Mouse (Mus musculus) forebrain, embryonic 14.5 days (tissue): Measurements from ENCODE around the gene Klhl21. TPM values are rescaled to one million over a fixed set of nuclear protein-coding genes. Genes with fewer than 3 reads are reported as not detected.

Source experiments
- ATAC-seq: fragments of 200-750 bp; cut with Nextera tagmentation; 2 replicates; pipeline ENCODE4 v1.8.0; 2017; ENCODE audit warnings: mild to moderate bottlenecking, moderate library complexity
- DNase-seq: peaks from one replicate; pipeline ENCODE4 v3.0.0-alpha.2; 2015; ENCODE audit warnings: low spot score
- H3K27ac ChIP-seq: fragments of 300-500 bp; sonication (generic); 2 replicates; pipeline ENCODE4 v1.5.1; 2014; ENCODE audit warnings: low read depth, mild to moderate bottlenecking, control low read depth, low read length, moderate library complexity
- H3K27me3 ChIP-seq: fragments of 300-500 bp; sonication (generic); replicated peaks from 2 replicates; pipeline ENCODE4 v1.6.1; 2014; ENCODE audit warnings: low read length, control low read depth, mixed read lengths; ENCODE audit not compliant: control insufficient read depth, insufficient read depth
- H3K36me3 ChIP-seq: fragments of 300-500 bp; sonication (generic); 2 replicates; pipeline ENCODE4 v1.6.1; 2014; ENCODE audit warnings: low read length, control low read depth; ENCODE audit not compliant: control insufficient read depth, insufficient read depth
- H3K4me1 ChIP-seq: fragments of 300-500 bp; sonication (generic); 2 replicates; pipeline ENCODE4 v1.6.1; 2014; ENCODE audit warnings: antibody characterized with exemption, low read length, control low read depth; ENCODE audit not compliant: control insufficient read depth, insufficient read depth
- H3K4me2 ChIP-seq: fragments of 300-500 bp; sonication (generic); 2 replicates; pipeline ENCODE4 v1.6.1; 2014; ENCODE audit warnings: mild to moderate bottlenecking, control low read depth, low read length
- H3K4me3 ChIP-seq: fragments of 300-500 bp; sonication (generic); 2 replicates; pipeline ENCODE4 v1.5.1; 2014; ENCODE audit warnings: low read depth, low read length, control low read depth
- H3K9ac ChIP-seq: fragments of 300-500 bp; sonication (generic); 2 replicates; pipeline ENCODE4 v1.6.1; 2014; ENCODE audit warnings: mild to moderate bottlenecking, low read length, control low read depth, moderate library complexity
- H3K9me3 ChIP-seq: fragments of 300-500 bp; sonication (generic); replicated peaks from 2 replicates; pipeline ENCODE4 v1.6.1; 2016; ENCODE audit warnings: low read length, control low read depth, mixed read lengths; ENCODE audit not compliant: control insufficient read depth
- WGBS: fragments of 180-500 bp; shearing (Covaris S2); extraction: QIAGEN DNeasy Blood & Tissue Kit; methylation state at CpG from one replicate; pipeline ENCODE4 v1.1.7; 2014; 5-methylcytosine and 5-hydroxymethylcytosine counted together
- polyA plus RNA-seq: library from polyadenylated mRNA; unstranded; fragments of >200 nt; fragmentation: Nextera tagmentation; extraction: Ambion mirVana; gene quantifications from 2 replicates; pipeline ENCODE4 v1.2.1, GENCODE M21; 2014

Klhl21 gene
- polyA plus RNA-seq, 1 experiment from 2014 or later, result 0.69 TPM

GRCm38 (mm10) chr4:152010091-152010706, 1.6 kb downstream of the Klhl21 start:
- peaks cover 15% of the 10 kb centered on the region for H3K27me3 ChIP-seq
- H3K36me3 ChIP-seq, result 0 out of 2 replicates have a peak, but pooled peaks cover 1% of the 10 kb centered on the region
- H3K9ac ChIP-seq, result 0 out of 2 replicates have a peak overlapping the region, but pooled peaks have one; percentile 66
- peak overlapping the region; percentile 71 for H3K4me3 ChIP-seq
- peaks cover 15% of the 10 kb centered on the region for H3K4me1 ChIP-seq
- DNase-seq (peak; percentile 33), ATAC-seq (no peak)
- H3K27ac ChIP-seq, result no peak overlapping the region
- 1% methylated on average over 10 of the region's 10 CpGs for WGBS
- no peaks in the 10 kb centered on the region for H3K9me3 ChIP-seq
- peak overlapping the region; percentile 100 for H3K4me2 ChIP-seq

- Histone ChIP-seq H3K4me3 (peak overlapping the region; percentile 71; the same call in 1 of the 2 replicates), H3K9ac (no peak overlapping the region), H3K27me3 (peaks cover 15% of the 10 kb centered on the region), H3K9me3 (no peaks in the 10 kb centered on the region), H3K4me1 (peaks cover 15% of the 10 kb centered on the region), H3K27ac (no peak overlapping the region), H3K36me3 (peaks cover 4% of the 10 kb centered on the region; the same call in 1 of the 2 replicates), H3K4me2 (peak overlapping the region; percentile 100)
- no peak for DNase-seq
- WGBS, result 7% methylated on average over 13 of the region's 13 CpGs
- ATAC-seq, result no peak
These were observed 2.1 kb downstream of the Klhl21 start for GRCm38 (mm10) chr4:152010707-152011134.

- Histone ChIP-seq H3K27me3 (peaks cover 15% of the 10 kb centered on the region), H3K4me1 (peaks cover 15% of the 10 kb centered on the region), H3K4me3 (0 out of 2 replicates have a peak overlapping the region, but pooled peaks have one; percentile 4), H3K9ac (no peak overlapping the region), H3K4me2 (peak overlapping the region; percentile 100), H3K9me3 (no peaks in the 10 kb centered on the region), H3K27ac (no peak overlapping the region), H3K36me3 (peaks cover 4% of the 10 kb centered on the region; the same call in 1 of the 2 replicates)
- DNase-seq (no peak), ATAC-seq (no peak)
- WGBS, result 85% methylated on average over 8 of the region's 8 CpGs
These were observed 2.7 kb downstream of the Klhl21 start for GRCm38 (mm10) chr4:152011171-152011760.

GRCm38 (mm10) chr4:152012109-152012508, 3.5 kb downstream of the Klhl21 start:
- no peak overlapping the region for H3K4me2 ChIP-seq

GRCm38 (mm10) chr4:152013036-152013813, 4.6 kb downstream of the Klhl21 start:
- H3K4me3 ChIP-seq, result no peak overlapping the region
- 82% methylated on average over 12 of the region's 12 CpGs for WGBS
- H3K4me1 ChIP-seq, result peaks cover 13% of the 10 kb centered on the region
- no peak overlapping the region for H3K27ac ChIP-seq
- no peak for DNase-seq
- no peaks in the 10 kb centered on the region for H3K27me3 ChIP-seq
- H3K9ac ChIP-seq, result no peak overlapping the region
- no peak overlapping the region for H3K4me2 ChIP-seq
- H3K36me3 ChIP-seq, result peaks cover 4% of the 10 kb centered on the region; the same call in 1 of the 2 replicates
- no peak for ATAC-seq
- H3K9me3 ChIP-seq, result no peaks in the 10 kb centered on the region

More at GRCm38 (mm10) chr4:152012109-152012508, 3.5 kb downstream of the Klhl21 start:
- H3K36me3 ChIP-seq, result peaks cover 4% of the 10 kb centered on the region; the same call in 1 of the 2 replicates
- no peak for DNase-seq
- WGBS, result 91% methylated on average over 16 of the region's 16 CpGs
- no peak overlapping the region for H3K9ac ChIP-seq
- H3K9me3 ChIP-seq, result no peaks in the 10 kb centered on the region
- H3K27me3 ChIP-seq, result peaks cover 11% of the 10 kb centered on the region
- no peak for ATAC-seq
- peaks cover 15% of the 10 kb centered on the region for H3K4me1 ChIP-seq
- H3K27ac ChIP-seq, result no peak overlapping the region
- no peak overlapping the region for H3K4me3 ChIP-seq

GRCm38 (mm10) chr4:152019073-152019472, 10.5 kb downstream of the Klhl21 start:
- Histone ChIP-seq H3K4me3 (no peak overlapping the region), H3K36me3 (peaks cover 59% of the 10 kb centered on the region), H3K4me1 (no peaks in the 10 kb centered on the region), H3K27ac (no peak overlapping the region), H3K4me2 (no peak overlapping the region), H3K27me3 (no peaks in the 10 kb centered on the region), H3K9me3 (no peaks in the 10 kb centered on the region), H3K9ac (no peak overlapping the region)
- ATAC-seq (no peak), DNase-seq (no peak)
- 88% methylated on average over 6 of the region's 6 CpGs for WGBS

- Histone ChIP-seq H3K4me1 (no peaks in the 10 kb centered on the region), H3K27me3 (no peaks in the 10 kb centered on the region), H3K9me3 (no peaks in the 10 kb centered on the region), H3K27ac (no peak overlapping the region), H3K4me3 (no peak overlapping the region), H3K9ac (no peak overlapping the region), H3K4me2 (no peak overlapping the region), H3K36me3 (peaks cover 59% of the 10 kb centered on the region)
- DNase-seq (no peak), ATAC-seq (no peak)
- WGBS, result 94% methylated on average over 21 of the region's 21 CpGs
These were observed 11.4 kb downstream of the Klhl21 start for GRCm38 (mm10) chr4:152020024-152020423.

- Histone ChIP-seq H3K4me3 (no peak overlapping the region), H3K9ac (no peak overlapping the region), H3K27ac (no peak overlapping the region), H3K27me3 (no peaks in the 10 kb centered on the region), H3K4me1 (peaks cover 9% of the 10 kb centered on the region), H3K4me2 (no peak overlapping the region), H3K36me3 (peaks cover 58% of the 10 kb centered on the region), H3K9me3 (no peaks in the 10 kb centered on the region)
- ATAC-seq, result no peak
- no peak for DNase-seq
- WGBS, result 74% methylated on average over 12 of the region's 12 CpGs
These were observed 13.0 kb downstream of the Klhl21 start for GRCm38 (mm10) chr4:152021568-152022097.
